Comparison of ENCODE assay signal across 21 mouse cellular contexts in the genomic region with DNA sequence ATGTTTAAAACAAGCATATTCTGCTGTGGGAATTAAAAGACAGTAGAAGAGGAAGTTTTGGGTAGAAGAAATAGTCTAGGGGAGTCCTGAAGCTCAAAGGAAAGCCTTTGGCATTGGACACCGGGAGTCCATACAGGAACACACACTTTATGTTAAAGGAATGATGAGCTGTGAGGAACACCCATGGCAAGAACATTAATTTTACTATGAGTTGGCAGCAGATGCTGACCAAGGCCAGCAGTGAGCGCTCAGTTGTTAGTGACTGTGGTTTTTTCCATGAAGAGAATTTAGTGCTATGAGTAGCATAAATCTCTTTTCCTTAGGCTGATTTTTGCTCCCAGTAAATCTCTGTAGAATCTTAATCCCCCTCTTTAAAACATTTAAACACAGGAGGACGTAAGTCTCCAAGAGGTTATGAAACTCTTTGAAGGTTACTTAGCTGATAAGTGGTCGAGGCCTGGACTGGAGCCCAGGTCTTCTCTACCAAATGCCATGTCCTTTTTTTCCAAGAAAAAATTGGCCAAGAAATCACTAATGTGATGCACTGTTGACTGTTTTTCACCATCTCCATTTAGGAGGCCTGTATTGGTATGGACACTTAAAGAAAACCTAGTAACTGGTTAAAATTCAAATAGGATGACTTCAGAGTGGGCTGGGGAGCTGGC. TPM values are rescaled to one million over a fixed set of nuclear protein-coding genes. Genes with fewer than 3 reads are reported as not detected.
A peak's percentile ranks its signal among the peaks of the same experiment; 100 is the strongest.
DNase-seq lines count a peak whose midpoint lies in the region; ATAC-seq lines count a peak whose summit lies in the region.
"Had no signal": no experiment of that assay in that cellular context is flagged by ENCODE, and none has a peak within 500 bp of the region (broad histone marks: within the 10 kb centered on the region; RNA-seq: fewer than 3 reads in every experiment).

No protein-coding gene starts in this region.

- 63% methylated on average over 4 of the region's 4 CpGs for WGBS in kidney, embryonic 15.5 days
- 38% methylated on average over 4 of the region's 4 CpGs for WGBS in stomach, embryonic 15.5 days

- no peaks in the 10 kb centered on the region for H3K27me3 ChIP-seq in kidney, embryonic 15.5 days
- no peaks in the 10 kb centered on the region for H3K27me3 ChIP-seq in stomach, embryonic 15.5 days (replicated peaks)
- H3K27me3 ChIP-seq: forebrain, embryonic 12.5 days; neural tube, embryonic 13.5 days had no signal

- H3K4me3 ChIP-seq in kidney, embryonic 15.5 days (replicated peaks) = no peak overlapping the region
- no peak overlapping the region for H3K4me3 ChIP-seq in stomach, embryonic 15.5 days (replicated peaks)
- H3K4me3 ChIP-seq: forebrain, embryonic 12.5 days; neural tube, embryonic 13.5 days had no signal

- H3K9me3 ChIP-seq in kidney, embryonic 15.5 days (replicated peaks) = no peaks in the 10 kb centered on the region
- no peaks in the 10 kb centered on the region for H3K9me3 ChIP-seq in stomach, embryonic 15.5 days
- H3K9me3 ChIP-seq: forebrain, embryonic 12.5 days; neural tube, embryonic 13.5 days had no signal

- H3K27ac ChIP-seq in kidney, embryonic 15.5 days = peak overlapping the region; percentile 9
- peak overlapping the region; percentile 57 for H3K27ac ChIP-seq in stomach, embryonic 15.5 days
- H3K27ac ChIP-seq: forebrain, embryonic 12.5 days; hindbrain, embryonic 14.5 days; neural tube, embryonic 13.5 days had no signal

- H3K4me2 ChIP-seq in kidney, embryonic 15.5 days = no peak overlapping the region
- H3K4me2 ChIP-seq in stomach, embryonic 15.5 days = no peak overlapping the region
- H3K4me2 ChIP-seq: forebrain, embryonic 12.5 days; heart, embryonic 11.5 days; hindbrain, embryonic 14.5 days; midbrain, embryonic 11.5 days; neural tube, embryonic 13.5 days had no signal

- DNase-seq in kidney, adult 18-20 months = no peak
- peak; percentile 15 for DNase-seq in lung, postnatal 14 days
- DNase-seq in lung, postnatal 25 days (ENCODE audit: low spot score) = no peak
- DNase-seq in adrenal gland, adult 2 months = peak; percentile 83
- no peak for DNase-seq in gastrocnemius, adult 18-20 months (ENCODE audit: low spot score)
- no peak for DNase-seq in right cerebral cortex, adult 18-20 months
- DNase-seq: cerebellum, adult 9-10 months; embryo, embryonic 11 days; heart, postnatal 14 days; kidney, postnatal 4 days; liver; lung, postnatal 36 days; retina, postnatal 1 day had no signal

- H3K9ac ChIP-seq in kidney, embryonic 15.5 days = no peak overlapping the region
- no peak overlapping the region for H3K9ac ChIP-seq in stomach, embryonic 15.5 days
- H3K9ac ChIP-seq: forebrain, embryonic 12.5 days; hindbrain, embryonic 14.5 days; neural tube, embryonic 13.5 days had no signal

- H3K36me3 ChIP-seq in kidney, embryonic 15.5 days = peaks cover 4% of the 10 kb centered on the region; the same call in 1 of the 2 replicates
- H3K36me3 ChIP-seq in stomach, embryonic 15.5 days = no peaks in the 10 kb centered on the region
- H3K36me3 ChIP-seq: forebrain, embryonic 12.5 days; neural tube, embryonic 13.5 days had no signal

- peaks cover 29% of the 10 kb centered on the region for H3K4me1 ChIP-seq in kidney, embryonic 15.5 days
- peaks cover 2% of the 10 kb centered on the region; the same call in 1 of the 2 replicates for H3K4me1 ChIP-seq in stomach, embryonic 15.5 days
- H3K4me1 ChIP-seq: forebrain, embryonic 12.5 days; neural tube, embryonic 13.5 days had no signal

- no peak for ATAC-seq in kidney, embryonic 15.5 days (replicated peaks; ENCODE audit: low FRiP score)
- ATAC-seq in stomach, embryonic 15.5 days (ENCODE audit: insufficient read depth, low FRiP score, low read depth) = no peak
- ATAC-seq: intestine, postnatal 0 days had no signal

RNA-seq across cellular contexts. Expression of gene Babam2, which starts 18.1 kb away (rescaled TPM):
- 76.7 and 83.2 TPM in 2 replicates for polyA plus RNA-seq in kidney, embryonic 15.5 days (2015; fragmentation: Nextera tagmentation; extraction: Ambion mirVana)
- 100 to 1,000 TPM in 1 of 2 experiments, 10 to 100 TPM in 1; 90.5 to 177 TPM for total RNA-seq in adrenal gland, adult 2 months (2021)
- 63.4 and 88.1 TPM in 2 replicates for polyA plus RNA-seq in adrenal gland, adult 2 months (2012; rRNA removed)
- polyA plus RNA-seq in stomach, embryonic 15.5 days (2015; fragmentation: Nextera tagmentation; extraction: Ambion mirVana) = 58.2 and 66.8 TPM in 2 replicates
- 10 to 100 TPM; 33.3 to 33.8 TPM for total RNA-seq in gastrocnemius, adult 18-20 months (2021)

RNA-seq across cellular contexts. Expression of gene Rbks, which starts 18.2 kb away (rescaled TPM):
- polyA plus RNA-seq in kidney, embryonic 15.5 days (2015; fragmentation: Nextera tagmentation; extraction: Ambion mirVana) = 4.5 and 5.5 TPM in 2 replicates
- total RNA-seq in adrenal gland, adult 2 months (2021) = 10 to 100 TPM; 10.3 to 15.5 TPM
- polyA plus RNA-seq in adrenal gland, adult 2 months (2012; rRNA removed) = 2.2 and 5.0 TPM in 2 replicates
- 8.0 TPM in 2 replicates for polyA plus RNA-seq in stomach, embryonic 15.5 days (2015; fragmentation: Nextera tagmentation; extraction: Ambion mirVana)
- total RNA-seq in gastrocnemius, adult 18-20 months (2021) = 1 to 10 TPM; 4.4 to 4.6 TPM

Comparison
In these comparisons a context has a peak if more than half of its experiments do, and no peak if none do; other contexts are left out.
1. DNase-seq: peak in lung, postnatal 14 days (single experiment) and adrenal gland, adult 2 months (single experiment); none in kidney, adult 18-20 months (single experiment), lung, postnatal 25 days (single experiment), gastrocnemius, adult 18-20 months (single experiment) and right cerebral cortex, adult 18-20 months (single experiment).